Mouse (Mus musculus): ENCODE measurements around the gene Slc7a3.
"Not testable (repeated sequence)": the region's sequence is repeated elsewhere in the genome, so short reads cannot be mapped to it uniquely, and the experiment has no call there.

Slc7a3 gene

DNA sequence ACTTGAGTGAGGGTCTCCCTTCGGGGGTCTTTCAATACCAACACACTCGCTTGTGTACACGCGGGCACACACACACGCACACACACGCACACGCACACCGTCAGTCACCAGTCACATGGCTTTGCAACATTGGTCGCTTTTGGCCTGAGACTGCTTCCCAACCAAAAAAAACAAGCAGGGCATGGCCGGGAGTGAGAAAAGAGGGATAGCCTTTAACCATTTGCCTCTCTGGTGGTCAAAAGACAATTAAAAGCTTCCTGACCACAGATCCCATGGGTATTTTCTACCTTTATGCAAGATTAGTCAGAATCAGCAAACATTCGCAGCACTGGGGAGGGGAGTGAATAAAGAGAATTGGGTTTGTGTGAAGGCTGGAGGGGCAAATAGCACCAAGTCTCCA, at the start of gene Slc7a3:
Gene Slc7a3 (minus strand): TSS at position 101 of the 400 bp plus-strand sequence.
- no peak for DNase-seq

DNA sequence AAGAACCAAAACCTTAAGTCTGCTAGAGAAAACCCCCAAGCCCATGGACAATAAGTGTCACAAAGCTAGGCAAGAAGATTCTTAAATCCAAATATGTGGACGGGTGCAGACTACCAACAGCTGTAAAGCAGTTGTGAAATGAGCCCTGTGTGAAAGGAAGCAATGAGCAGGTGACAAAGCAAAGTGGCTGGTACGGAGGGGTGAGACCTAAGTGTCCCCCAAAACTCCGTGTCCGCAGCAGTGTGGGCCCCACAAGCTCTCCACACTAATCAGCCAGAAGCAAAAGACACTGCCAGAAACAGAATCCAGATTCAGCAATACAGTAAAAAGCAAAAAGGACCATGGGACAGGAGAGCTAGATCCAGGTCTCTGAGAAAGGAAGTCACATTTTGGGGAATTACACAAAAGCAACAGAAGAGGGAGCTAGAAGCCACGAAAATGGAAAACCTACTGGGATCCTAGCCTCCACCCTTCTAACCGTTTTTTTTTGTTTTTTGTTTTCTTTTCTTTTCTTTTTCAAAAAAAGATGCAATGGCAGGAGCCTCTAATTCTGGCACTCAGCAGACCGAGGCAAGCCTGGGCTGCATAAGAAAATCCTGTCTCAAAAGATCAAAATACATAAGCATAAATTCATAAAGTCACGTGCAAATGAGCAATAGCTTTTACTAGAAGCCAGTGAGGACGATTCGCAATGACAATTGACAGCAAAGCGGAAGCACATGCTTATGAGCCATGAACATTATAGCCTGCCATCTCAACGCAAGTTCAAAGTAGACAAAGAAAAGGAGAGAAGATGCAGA, 46.4 kb upstream of the Slc7a3 start:
- peak; percentile 83 for DNase-seq

DNA sequence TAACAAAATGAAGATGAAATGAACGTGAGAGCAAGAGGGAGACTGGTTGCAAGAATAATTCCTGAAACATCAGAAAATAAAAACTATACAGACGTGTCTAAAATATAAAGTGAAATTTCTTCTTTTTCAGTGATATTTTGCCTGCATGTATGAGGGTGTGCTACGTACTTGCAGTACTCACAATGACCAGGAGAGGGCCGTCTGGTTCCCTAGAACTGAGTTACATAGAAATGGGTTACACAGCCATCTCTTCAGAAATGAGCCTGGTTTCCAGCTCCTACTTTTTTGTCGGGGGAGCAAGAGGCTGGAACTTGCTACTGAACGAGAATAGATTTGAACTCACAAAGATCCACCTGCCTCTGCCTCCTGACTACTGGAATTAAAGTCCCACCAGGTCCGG, 45.2 kb upstream of the Slc7a3 start:
- DNase-seq: no peak

DNA sequence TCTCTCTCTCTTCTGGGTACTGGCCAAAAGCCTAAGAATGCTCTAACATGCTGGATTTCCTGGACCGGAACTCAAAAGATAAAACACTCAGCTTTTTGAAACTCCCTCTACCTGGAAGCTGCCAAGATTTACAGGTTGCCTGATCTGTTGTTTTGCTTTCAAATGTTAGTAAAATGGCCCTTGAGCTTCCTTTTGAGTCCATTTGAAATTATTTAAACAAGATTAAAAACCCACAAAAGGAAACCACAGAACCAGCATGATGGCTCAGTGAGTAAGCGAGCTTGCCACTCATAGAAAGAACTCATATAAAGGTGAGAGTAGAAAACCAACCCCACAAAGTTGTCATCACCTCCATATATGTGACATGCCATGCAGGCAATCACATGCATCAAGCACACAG, 42.7 kb upstream of the Slc7a3 start:
- no peak for DNase-seq

DNA sequence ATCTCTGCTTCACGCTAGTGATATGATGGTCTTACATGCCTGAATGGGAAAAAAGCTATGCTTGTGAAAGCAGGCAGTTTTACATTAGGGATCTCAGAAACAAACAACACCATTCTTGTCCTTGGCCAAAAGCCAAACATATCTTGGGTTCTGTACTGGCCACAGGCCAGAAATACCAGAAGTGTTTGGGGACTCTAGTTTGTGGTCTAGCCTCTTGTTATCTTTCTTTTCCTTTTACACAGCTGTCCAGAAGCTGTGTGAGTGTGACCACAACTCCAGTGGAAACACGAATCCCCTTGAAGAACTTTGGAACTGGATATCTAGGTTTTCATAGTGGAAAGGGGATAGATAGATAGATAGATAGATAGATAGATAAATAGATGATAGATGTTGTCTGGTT, 41.2 kb upstream of the Slc7a3 start:
- DNase-seq: peak; percentile 89

DNA sequence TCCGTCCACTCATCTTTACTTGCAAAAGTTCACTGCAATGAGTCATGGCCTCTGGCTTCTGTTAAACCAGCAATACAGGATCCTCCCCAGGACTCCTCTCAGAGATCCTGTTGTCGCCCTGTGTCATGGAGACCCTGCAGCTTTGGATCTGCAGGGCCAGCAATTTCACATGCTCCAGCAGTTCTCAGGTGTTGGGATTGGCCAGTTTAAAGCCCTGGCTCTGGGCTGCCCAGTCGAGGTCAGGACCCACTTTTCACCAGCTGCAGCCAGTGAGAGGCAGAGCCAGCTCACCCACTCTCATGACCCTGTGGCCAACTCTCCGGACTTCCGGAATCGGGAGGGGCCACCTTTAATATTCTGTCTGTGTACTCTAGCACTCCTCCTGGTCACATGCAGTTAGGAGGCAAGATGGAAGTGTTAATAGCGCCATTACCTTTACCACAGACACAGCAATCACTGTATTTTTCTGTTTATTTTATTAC, 40.7 kb upstream of the Slc7a3 start:
- DNase-seq: peak; percentile 92

DNA sequence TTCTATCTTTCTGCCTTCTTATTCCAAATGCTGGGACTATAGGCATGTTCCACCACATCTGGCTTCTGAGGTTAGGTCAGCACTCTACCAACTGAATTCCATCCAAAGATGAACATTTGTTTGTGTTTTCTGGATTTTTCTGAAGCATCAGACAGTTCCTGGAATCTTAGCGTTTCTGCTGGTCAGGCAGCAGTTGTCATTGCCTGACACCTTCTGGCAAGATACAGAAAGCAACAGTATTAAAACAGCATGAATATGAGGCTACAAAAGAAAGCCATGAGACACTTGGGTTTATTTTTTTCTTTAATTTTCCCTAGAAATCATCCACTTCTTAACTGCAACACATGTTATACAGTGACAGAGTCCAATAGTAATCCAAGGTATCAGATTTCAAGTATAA, 34.7 kb upstream of the Slc7a3 start:
- no peak for DNase-seq

DNA sequence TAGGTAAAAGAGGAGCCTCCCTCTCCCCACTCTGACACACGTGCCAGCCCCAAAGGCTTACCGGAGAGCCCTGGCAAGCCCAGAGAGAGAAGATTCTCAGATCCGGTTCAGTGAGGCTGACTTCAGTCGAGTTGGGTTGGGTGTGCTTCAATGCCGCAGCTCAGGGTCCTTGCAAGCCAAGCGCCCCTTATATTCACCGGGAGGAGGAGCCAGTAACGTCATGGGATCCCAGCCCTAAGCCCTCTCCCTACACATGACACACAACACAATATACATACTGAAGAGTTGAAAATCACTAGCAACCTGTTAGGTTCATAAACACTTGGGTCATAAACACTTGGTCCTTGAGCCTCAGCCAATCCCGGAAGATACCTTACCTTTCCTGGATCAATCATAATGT, 609 bp downstream of the Slc7a3 start:
- DNase-seq: not testable (repeated sequence)

DNA sequence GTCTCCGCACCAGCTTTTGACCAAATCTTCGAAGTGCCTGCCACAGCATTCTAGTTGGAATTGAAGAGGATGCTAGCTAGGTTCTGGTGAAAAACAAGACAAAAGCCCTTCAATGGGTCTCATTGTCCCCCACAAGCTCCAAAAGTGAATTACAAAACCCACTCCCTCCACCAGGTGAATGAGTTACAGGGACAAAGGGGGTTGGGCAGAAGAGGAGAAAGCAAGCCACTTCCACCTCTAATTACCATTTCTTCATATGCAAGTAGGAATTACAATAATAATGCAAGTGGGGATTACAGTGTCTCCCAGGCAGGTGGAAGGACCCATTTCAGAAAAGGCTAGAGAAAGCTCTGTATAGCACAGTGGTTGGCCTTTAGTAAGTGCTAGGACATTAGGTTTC, 1.6 kb downstream of the Slc7a3 start:
- no peak for DNase-seq

DNA sequence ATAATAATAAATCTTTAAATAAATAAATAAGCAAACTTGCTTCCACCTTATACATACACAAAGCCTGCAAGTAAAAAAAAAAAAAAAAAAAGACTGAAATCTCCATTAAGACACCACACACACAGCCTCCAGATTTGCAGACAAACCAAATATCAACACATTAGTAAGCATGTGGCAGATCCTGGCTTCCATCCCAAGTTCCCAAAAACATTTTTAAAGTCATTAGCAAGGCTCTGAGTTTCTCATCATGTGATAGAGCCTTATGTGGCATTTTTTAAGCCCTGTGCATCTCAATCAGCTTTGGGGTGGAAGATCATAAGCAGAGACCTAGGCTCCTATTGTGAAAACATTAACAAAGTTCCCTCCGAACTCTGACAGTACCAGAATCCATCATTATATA, 20.6 kb downstream of the Slc7a3 start:
- no peak for DNase-seq

DNA sequence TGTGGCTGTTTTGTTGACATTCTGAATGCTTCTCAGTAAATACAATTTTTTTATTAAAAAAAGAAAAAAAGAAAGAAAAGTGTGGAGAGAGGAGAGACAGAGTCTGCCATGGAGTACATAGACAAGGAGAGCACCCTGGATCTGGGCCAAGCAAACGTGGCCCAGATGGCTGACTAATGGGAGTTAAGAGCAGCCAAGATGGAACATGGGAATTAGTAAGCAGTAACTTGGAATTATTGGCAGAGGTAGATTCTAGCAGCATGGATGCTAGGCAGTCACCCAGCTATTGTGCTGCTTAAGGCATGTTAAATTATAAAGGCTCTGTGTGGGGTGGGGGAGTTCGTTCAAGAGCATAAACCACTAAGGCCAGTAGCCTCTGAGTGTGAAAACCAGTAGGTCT, 22.3 kb downstream of the Slc7a3 start:
- DNase-seq: no peak

DNA sequence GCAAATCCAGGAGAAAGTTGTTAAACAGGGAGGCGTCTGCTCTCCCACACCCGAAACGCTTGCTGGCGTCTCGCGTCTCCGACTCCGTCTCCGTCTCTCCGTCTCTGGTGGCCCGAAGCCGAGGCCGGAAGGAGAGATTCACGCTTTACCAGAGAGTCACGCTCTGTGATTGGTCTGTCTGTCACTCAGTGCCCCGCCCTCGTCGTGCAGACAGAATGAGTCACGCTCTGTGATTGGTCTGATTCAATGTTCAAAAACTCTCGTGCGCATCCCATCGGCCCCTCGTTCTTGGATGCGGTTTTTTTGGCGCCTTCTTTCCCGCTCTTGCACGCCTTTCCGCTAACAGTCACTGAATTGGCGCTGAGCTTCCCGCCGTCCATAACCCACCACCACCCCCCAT, 26.3 kb downstream of the Slc7a3 start, which contains the start of gene Tex11:
Gene Tex11 (minus strand): TSS at position 127 of the 400 bp plus-strand sequence.
- no peak for DNase-seq
